Mouse (Mus musculus) Patski (cell line): Measurements from ENCODE around the gene Tmem213. TPM values are rescaled to one million over a fixed set of nuclear protein-coding genes. Genes with fewer than 3 reads are reported as not detected.

Source experiments
- ATAC-seq: fragments of 100-300 bp; one replicate; pipeline ENCODE4 v1.8.0; 2021
- CTCF ChIA-PET: fragments of 350-600 bp; sonication (Branson Sonifier 250); formaldehyde crosslinking; loops from one replicate; lab custom pipeline; 2022; ENCODE audit warnings: inconsistent platforms; lab: Charles Lee
- POLR2A ChIA-PET: fragments of 350-600 bp; sonication (Branson Sonifier 250); formaldehyde crosslinking; loops from one replicate; lab custom pipeline; 2022; ENCODE audit warnings: antibody characterized with exemption, inconsistent platforms; lab: Charles Lee
- DNase-seq: peaks from one replicate; pipeline ENCODE4 v3.0.0-alpha.2; 2011; ENCODE audit warnings: low read depth, low spot score
- H3K27me3 ChIP-seq: fragments of 371-371 bp; one replicate; pipeline ENCODE4 v1.5.1; 2021
- CTCF ChIP-seq: fragments of 100-300 bp; IDR thresholded peaks from one replicate; pipeline ENCODE4 v1.5.1; 2021
- in situ Hi-C: fragments of 300-500 bp; cut with MboI; formaldehyde crosslinking; loops from 3 replicates; pipeline ENCODE4 v1.11.1; 2018; ENCODE audit warnings: low pct_unique_long_range_greater_than_20kb, mixed read lengths
- polyA plus RNA-seq: library from polyadenylated mRNA; unstranded; gene quantifications from one replicate; pipeline ENCODE4 v1.2.3, GENCODE M21; 2021

Tmem213 gene
- polyA plus RNA-seq, 1 experiment from 2014 or later, result not detected

GRCm38 (mm10) chr6:38147301-38147700 is 38.2 kb downstream of the Tmem213 start:
- ChIA-PET POLR2A (no interaction called here), CTCF (interaction anchor here (1.6 kb wide), 1 partner anchor 140 kb away, joined by 3 read pairs; no protein-coding TSS in a partner anchor)

GRCm38 (mm10) chr6:38148626-38149025 is 39.6 kb downstream of the Tmem213 start:
- ATAC-seq (no peak), DNase-seq (no peak)
- ChIA-PET CTCF (no interaction called here), POLR2A (interaction anchor here (0.9 kb wide), 1 partner anchor 76 kb away, joined by 3 read pairs; no protein-coding TSS in a partner anchor)
- no peak for TF ChIP-seq CTCF
- in situ Hi-C loops, result no loop called here
- H3K27me3 ChIP-seq, result no peaks in the 10 kb centered on the region

More at GRCm38 (mm10) chr6:38147301-38147700, 38.2 kb downstream of the Tmem213 start:
- no peak for ATAC-seq
- DNase-seq, result no peak
- no peaks in the 10 kb centered on the region for H3K27me3 ChIP-seq
- in situ Hi-C loops, result no loop called here
- no peak for TF ChIP-seq CTCF

- ChIA-PET POLR2A (interaction anchor here (0.9 kb wide), 1 partner anchor 77 kb away, joined by 3 read pairs; no protein-coding TSS in a partner anchor), CTCF (interaction anchor here (1.9 kb wide), 1 partner anchor 11 kb away, joined by 9 read pairs; no protein-coding TSS in a partner anchor)
- TF ChIP-seq CTCF, result no peak
- no peaks in the 10 kb centered on the region for H3K27me3 ChIP-seq
- in situ Hi-C loops, result no loop called here
- DNase-seq (no peak), ATAC-seq (no peak)
Measured at GRCm38 (mm10) chr6:38149483-38149882, 40.4 kb downstream of the Tmem213 start.

- DNase-seq (no peak), ATAC-seq (no peak)
- in situ Hi-C loops, result loop anchor here (10.0 to 25.0 kb wide), 2 partner anchors 148 to 160 kb away; no protein-coding TSS in a partner anchor
- ChIA-PET CTCF (no interaction called here), POLR2A (interaction anchor here (1.0 kb wide), 1 partner anchor 15 kb away, joined by 3 read pairs; no protein-coding TSS in a partner anchor)
- TF ChIP-seq CTCF, result no peak
- H3K27me3 ChIP-seq, result no peaks in the 10 kb centered on the region
Measured at GRCm38 (mm10) chr6:38152305-38152704, 43.2 kb downstream of the Tmem213 start.

GRCm38 (mm10) chr6:38156204-38156603 is 47.1 kb downstream of the Tmem213 start:
- CTCF ChIA-PET, result interaction anchor here (0.8 to 1.3 kb wide), 5 partner anchors 14 to 150 kb away, joined by 3 to 4 read pairs (median 3); no protein-coding TSS in a partner anchor
- ATAC-seq, result no peak

GRCm38 (mm10) chr6:38157925-38158324 is 48.9 kb downstream of the Tmem213 start:
- in situ Hi-C loops, result loop anchor here (10.0 to 25.0 kb wide), 2 partner anchors 153 to 154 kb away; no protein-coding TSS in a partner anchor
- ChIA-PET CTCF (no interaction called here), POLR2A (no interaction called here)

More at GRCm38 (mm10) chr6:38156204-38156603, 47.1 kb downstream of the Tmem213 start:
- DNase-seq, result no peak
- TF ChIP-seq CTCF, result no peak
- H3K27me3 ChIP-seq, result no peaks in the 10 kb centered on the region
- in situ Hi-C loops, result loop anchor here (10.0 to 25.0 kb wide), 2 partner anchors 151 to 156 kb away; no protein-coding TSS in a partner anchor
- POLR2A ChIA-PET, result no interaction called here

GRCm38 (mm10) chr6:38159576-38159975 is 50.5 kb downstream of the Tmem213 start:
- CTCF ChIA-PET, result interaction anchor here (1.0 to 2.1 kb wide), 5 partner anchors 11 to 77 kb away, joined by 3 to 6 read pairs (median 3); no protein-coding TSS in a partner anchor
- no peak for ATAC-seq
- no peak for TF ChIP-seq CTCF
- POLR2A ChIA-PET, result no interaction called here
- in situ Hi-C loops, result loop anchor here (10.0 to 25.0 kb wide), 2 partner anchors 153 to 155 kb away; no protein-coding TSS in a partner anchor
- DNase-seq, result no peak
- no peaks in the 10 kb centered on the region for H3K27me3 ChIP-seq

More at GRCm38 (mm10) chr6:38157925-38158324, 48.9 kb downstream of the Tmem213 start:
- ATAC-seq, result no peak
- H3K27me3 ChIP-seq, result no peaks in the 10 kb centered on the region
- no peak for DNase-seq
- no peak for TF ChIP-seq CTCF

- no peaks in the 10 kb centered on the region for H3K27me3 ChIP-seq
- TF ChIP-seq CTCF, result peak; percentile 89
- in situ Hi-C loops, result loop anchor here (25.0 kb wide), 1 partner anchor 152 kb away; no protein-coding TSS in a partner anchor
- ChIA-PET CTCF (interaction anchor here (0.6 to 2.1 kb wide), 10 partner anchors 9 to 169 kb away, joined by 3 to 9 read pairs (median 3); no protein-coding TSS in a partner anchor), POLR2A (no interaction called here)
- ATAC-seq (peak; percentile 38), DNase-seq (no peak)
Measured at GRCm38 (mm10) chr6:38160102-38160501, 51.0 kb downstream of the Tmem213 start.

GRCm38 (mm10) chr6:38160556-38160955 is 51.5 kb downstream of the Tmem213 start:
- ChIA-PET CTCF (interaction anchor here (0.6 to 2.1 kb wide), 10 partner anchors 9 to 168 kb away, joined by 3 to 9 read pairs (median 3); no protein-coding TSS in a partner anchor), POLR2A (no interaction called here)
- in situ Hi-C loops, result loop anchor here (25.0 kb wide), 1 partner anchor 152 kb away; no protein-coding TSS in a partner anchor
- DNase-seq (no peak), ATAC-seq (no peak)
- no peak for TF ChIP-seq CTCF
- no peaks in the 10 kb centered on the region for H3K27me3 ChIP-seq

- ATAC-seq (no peak), DNase-seq (no peak)
- H3K27me3 ChIP-seq, result no peaks in the 10 kb centered on the region
- ChIA-PET CTCF (no interaction called here), POLR2A (no interaction called here)
- in situ Hi-C loops, result loop anchor here (25.0 kb wide), 1 partner anchor 149 kb away; no protein-coding TSS in a partner anchor
- TF ChIP-seq CTCF, result no peak
Measured at GRCm38 (mm10) chr6:38162825-38163504, 53.9 kb downstream of the Tmem213 start.
